Mouse (Mus musculus) naive thymus-derived CD4-positive, alpha-beta T cell, adult 2 months (primary cell): ENCODE results near the gene Lrrc29.
"Not testable (repeated sequence)": the region's sequence is repeated elsewhere in the genome, so short reads cannot be mapped to it uniquely, and the experiment has no call there.

ENCODE experiments used
- DNase-seq: peaks from one replicate; pipeline ENCODE4 v3.0.0-alpha.2; 2011; ENCODE audit warnings: low read depth

Lrrc29 gene

DNA sequence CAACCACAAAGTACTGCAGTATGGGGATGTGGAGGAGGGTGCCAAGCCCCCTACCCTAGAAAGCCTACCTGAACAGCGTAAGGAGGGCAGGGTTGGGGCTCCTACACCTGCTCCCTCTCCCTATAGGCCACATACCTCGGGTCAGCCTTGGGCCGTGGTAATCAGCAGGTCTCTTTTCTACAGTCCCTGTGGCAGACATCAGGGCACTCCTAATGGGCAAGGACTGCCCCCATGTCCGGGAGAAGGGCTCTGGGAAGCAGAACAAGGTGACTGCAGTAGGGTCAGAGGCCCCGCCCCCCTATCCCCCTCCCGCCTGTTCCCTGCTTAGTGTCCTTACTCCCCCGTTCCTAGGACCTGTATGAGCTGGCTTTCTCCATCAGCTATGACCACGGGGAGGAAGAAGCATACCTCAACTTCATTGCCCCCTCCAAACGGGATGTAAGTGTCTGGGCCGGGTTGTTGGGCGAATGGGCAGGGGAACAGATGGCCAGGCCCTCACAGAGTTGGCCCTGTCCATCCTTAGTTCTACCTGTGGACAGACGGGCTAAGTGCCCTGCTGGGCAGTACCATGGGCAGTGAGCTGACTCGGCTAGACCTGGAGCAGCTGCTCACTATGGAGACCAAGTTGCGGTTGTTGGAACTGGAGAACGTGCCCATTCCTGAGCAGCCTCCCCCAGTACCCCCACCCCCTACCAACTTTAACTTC is 16.8 kb downstream of the Lrrc29 start:
- no peak for DNase-seq

DNA sequence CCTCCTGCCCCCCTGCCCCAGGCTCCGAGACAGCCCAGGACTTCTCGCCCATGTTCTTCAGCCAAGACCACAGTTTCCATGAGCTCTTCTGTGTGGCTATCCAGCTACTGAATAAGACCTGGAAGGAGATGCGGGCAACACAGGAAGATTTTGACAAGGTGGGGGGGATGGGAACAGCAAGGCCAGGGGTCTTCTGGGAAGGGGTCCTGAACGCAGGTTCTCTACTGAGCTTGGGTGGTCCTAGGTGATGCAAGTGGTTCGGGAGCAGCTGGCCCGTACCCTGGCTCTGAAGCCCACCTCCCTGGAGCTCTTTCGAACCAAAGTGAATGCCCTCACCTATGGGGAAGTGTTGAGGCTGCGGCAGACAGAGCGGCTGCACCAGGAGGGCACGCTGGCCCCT is 17.6 kb downstream of the Lrrc29 start:
- DNase-seq: no peak

DNA sequence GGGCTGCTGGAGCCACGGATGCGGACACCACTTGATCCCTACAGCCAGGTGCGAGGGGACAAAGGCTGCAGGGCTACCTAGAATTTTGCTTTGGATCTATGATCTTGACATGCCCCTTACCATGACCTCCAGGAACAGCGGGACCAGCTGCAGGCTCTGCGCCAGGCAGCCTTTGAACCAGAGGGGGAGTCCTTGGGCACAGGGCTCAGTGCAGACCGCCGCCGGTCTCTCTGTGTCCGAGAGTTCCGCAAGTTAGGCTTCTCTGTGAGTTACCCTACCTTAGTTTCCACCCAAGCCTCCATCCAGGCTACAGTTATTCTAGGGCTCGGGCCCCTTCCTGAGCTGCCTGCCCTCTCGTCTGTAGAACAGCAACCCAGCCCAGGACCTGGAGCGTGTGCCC is 18.4 kb downstream of the Lrrc29 start:
- DNase-seq: no peak

GRCm38 (mm10) chr8:105306146-105306691 is 19.9 kb downstream of the Lrrc29 start:
- DNase-seq: no peak

DNA sequence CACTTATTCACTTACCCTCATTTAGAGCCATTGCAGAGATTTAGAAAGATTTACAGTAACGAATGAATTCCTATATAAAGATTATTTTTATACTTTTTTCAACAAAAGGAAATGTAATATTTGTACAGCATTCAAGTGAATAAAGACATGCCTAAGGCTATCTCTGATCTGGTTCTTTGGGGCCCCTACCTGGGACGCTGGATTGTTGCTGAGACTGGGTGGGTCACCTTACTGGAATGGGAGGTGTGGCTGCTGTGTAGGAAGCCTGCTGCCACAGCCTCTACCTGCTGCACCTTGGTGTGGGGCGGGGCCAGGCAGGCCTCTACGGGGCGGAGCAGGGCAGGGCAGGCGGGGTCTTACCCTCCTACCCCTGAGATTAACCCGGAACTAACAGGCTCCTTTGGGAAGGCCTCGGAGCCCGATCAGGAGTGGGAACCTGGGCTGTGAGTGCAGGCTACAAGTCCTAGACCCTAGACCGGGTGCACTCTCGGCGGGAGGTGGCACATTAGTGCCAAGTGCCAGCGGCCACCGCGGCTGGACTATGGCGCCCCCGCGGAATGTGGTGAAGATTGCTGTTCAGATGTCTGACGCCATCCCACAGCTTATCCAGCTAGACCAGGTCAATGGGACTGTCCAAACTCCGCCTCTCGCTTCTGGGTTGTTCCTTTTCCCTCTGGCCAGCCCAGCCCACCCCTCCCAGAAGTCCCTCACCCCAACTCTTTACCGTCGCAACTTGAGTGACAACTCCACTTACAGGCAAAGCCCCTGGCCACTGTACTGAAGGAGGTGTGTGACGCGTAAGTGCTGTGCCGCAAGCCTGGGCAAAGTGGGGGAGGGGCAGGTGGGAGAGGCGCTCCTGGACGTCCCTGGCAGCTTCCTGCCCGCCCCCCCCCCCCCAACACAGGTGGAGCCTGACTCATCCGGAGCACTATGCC is 20.6 kb downstream of the Lrrc29 start, which contains the start of gene Elmo3:
Elmo3 (plus strand) TSS at position 391 of the 935 bp plus-strand sequence.
- peak; percentile 64 for DNase-seq

- DNase-seq: no peak
Measured at GRCm38 (mm10) chr8:105304325-105305210, 21.5 kb downstream of the Lrrc29 start.

DNA sequence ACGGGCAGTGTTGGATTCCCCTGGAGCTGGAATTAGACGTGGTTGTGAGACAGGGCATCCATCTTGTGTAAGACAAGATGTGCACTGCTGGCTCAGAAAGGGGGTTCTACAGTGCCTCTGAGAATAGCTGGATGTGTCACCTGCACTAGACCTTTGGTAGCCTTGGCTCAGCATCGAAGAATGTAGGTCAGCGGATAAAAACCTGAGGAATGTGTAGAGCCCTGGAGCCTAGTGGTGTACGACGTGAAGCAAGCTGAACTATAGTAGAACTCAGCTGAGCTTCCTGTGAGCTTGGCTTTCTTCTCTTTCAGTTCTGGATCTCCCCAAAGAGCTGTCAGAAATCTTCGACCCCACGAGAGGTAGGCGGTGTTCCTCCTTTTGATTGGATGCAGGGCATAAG is 22.2 kb downstream of the Lrrc29 start:
- DNase-seq: no peak

- no peak for DNase-seq
Measured at GRCm38 (mm10) chr8:105303396-105303795, 22.7 kb downstream of the Lrrc29 start.

DNA sequence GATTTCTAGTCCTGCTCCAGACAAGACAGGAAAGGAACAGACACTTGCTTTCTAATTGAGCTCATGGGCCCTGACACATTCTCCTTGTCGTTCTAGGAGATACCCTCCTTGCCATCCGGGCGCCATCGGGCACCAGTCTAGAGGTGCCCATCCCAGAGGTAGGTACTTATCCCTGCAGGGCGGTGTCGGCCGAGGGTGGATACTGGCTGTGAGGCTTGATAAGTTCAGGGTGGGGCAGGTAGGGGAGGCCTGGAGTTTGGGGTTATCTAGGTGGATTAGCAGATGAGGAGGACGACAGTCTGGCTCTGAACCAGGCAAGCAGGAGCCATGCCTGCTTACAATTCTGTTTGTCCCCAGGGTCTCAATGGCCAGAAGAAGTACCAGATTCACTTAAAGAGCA is 26.1 kb downstream of the Lrrc29 start:
- DNase-seq: no peak

GRCm38 (mm10) chr8:105298351-105299252 is 27.5 kb downstream of the Lrrc29 start:
- no peak for DNase-seq

DNA sequence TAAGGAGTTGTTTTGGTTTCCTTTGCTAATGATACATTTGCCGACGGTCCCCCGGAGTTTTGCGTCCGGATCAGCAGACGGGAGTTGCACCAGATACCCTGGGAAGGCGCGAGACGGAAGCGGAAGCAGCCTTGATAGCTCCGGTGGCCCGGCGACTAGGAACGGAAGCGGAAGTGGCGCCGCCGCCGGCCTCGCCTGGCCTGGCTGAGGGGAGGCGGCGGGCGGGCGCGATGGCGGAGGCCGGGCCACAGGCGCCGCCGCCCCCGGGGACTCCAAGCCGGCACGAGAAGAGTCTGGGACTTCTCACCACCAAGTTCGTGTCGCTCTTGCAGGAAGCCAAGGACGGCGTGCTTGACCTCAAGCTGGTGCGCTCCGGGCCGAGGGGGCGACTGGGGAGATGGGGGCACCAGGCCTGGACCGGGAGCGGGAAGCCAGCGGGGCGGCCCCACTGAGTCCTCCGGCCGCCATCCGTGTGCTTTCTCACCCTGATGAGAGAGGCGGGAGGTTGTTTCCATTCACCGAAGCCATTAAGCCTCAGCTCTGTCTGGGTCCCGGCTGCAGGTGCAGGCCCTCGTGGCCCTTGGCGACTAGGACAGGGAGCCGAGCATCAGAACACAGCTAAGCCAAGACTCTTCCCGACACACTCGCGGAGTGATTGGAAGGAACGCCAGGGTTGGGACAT is 28.4 kb downstream of the Lrrc29 start, which contains the start of gene E2f4:
E2f4 (plus strand) TSS at position 153 of the 682 bp plus-strand sequence.
- peak; percentile 86 for DNase-seq

GRCm38 (mm10) chr8:105295895-105296573 is 30.0 kb downstream of the Lrrc29 start, which contains the start of gene Exoc3l:
Gene Exoc3l (minus strand): TSS chr8:105296101.
- no peak for DNase-seq

DNA sequence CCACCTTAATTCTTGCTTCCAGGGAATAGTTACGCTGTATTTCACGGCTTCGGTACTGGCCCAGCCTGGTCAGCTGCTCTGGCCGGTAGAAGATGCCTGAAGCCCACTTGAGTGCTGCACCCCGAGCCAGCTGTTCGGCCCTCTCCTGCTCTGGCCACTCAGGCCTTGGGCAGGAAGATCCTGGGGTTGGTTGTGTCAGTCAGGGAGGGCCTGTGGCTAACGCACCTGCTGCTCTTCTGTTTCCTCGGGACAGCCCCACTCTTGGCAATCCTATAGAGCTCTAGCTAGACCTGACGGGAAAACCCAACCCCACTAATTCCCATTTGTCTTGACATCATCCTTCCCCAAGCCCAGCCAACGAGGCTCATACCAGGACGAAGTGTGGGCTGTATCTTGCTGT is 30.8 kb downstream of the Lrrc29 start:
- DNase-seq: no peak

GRCm38 (mm10) chr8:105294776-105295175 is 31.3 kb downstream of the Lrrc29 start:
- no peak for DNase-seq

DNA sequence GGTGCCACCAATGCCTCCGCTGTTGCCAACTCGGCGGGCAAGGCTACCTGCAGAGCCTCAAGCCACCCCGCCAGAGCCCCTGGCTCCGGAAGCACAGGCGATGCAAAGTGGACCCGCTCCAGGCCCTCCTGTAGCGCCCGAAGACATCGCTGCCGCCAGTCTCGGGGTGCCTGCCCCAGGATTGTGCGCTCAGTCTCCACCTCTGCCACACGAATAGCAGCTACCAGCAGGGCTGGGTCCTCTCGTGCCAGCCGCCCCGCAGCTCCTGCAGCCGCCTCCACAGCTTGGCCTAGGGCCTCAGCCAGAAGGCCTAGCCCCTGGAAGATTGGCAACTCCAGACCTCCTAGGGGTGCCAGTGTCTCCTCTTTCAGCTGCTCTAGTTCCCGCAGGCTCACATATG is 32.7 kb downstream of the Lrrc29 start:
- no peak for DNase-seq

DNA sequence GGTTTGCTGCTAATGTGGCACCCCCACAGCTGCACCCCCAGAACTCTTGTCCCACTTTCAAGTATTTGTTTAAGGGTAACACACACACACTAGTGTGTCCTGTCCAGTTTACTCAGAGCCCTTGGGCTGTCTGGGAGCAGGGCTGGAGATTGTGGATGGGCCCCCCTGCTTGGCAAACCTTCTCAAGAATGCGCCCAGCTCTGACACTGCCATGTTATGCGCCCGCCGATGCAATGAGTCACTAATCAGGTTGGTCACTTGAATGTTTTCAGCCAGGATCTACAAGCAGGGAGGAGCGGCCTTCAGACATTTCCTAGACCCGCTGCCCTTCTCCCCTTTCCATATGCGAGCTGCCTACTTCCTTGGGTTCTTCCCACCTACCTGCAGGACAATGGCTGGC is 33.6 kb downstream of the Lrrc29 start:
- DNase-seq: no peak

- DNase-seq: not testable (repeated sequence)
Measured at GRCm38 (mm10) chr8:105291802-105292201, 34.3 kb downstream of the Lrrc29 start.

DNA sequence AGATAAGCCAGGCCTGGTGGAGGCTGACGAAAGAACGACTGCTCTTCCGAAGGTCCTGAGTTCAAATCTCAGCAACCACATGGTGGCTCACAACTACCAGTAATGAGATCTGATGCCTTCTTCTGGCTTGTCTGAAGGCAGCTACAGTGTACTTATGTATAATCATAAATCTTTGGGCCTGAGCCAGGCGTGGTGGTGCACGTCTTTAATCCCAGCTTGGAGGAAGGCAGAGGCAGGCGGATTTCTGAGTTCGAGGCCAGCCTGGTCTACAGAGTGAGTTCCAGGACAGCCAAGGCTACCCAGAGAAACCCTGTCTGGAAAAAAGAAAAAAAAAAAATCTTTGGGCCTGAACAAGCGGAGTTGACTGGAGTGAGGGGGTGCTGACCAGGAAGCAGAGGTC is 34.7 kb downstream of the Lrrc29 start:
- DNase-seq: not testable (repeated sequence)

- peak; percentile 94 for DNase-seq
Measured at GRCm38 (mm10) chr8:105290554-105291314, 35.3 kb downstream of the Lrrc29 start.
